ENCODE assay signal across 21 mouse cellular contexts in the genomic region with DNA sequence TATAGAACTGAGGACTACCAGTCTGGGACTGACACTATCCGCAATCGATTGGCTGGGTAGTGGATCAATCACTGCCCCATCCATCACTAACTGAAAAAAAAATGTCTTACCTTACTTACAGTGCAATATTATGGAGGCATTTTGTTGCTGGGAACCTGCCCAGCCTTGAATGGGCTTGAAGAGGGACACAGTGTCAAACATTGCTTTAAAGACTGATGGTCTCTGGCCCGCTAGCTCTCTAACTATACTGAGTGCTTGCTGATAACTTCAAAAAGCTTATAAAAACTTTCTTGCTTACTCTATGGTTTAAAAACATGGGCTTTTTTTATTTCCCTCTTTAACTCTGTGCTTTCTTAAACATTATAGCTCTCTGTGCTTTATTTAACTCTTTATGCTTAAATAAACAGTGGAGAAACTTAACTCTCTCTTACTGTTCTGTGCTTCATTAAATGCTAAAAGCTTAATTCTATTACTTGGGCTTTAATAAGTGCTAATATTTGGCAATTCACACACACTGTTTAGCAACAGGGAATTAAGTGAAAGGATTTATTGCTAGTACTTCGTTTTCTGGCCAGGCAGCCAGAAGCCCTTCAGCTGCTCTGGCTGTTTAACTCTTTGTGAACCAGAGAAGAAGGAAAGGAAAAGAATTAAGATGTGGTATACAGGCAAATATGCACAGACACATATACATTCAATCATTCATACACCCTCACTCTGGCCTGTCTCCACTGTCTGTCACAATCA. TPM values are rescaled to one million over a fixed set of nuclear protein-coding genes. Genes with fewer than 3 reads are reported as not detected.
"Had no signal": no experiment of that assay in that cellular context is flagged by ENCODE, and none has a peak within 500 bp of the region (broad histone marks: within the 10 kb centered on the region; RNA-seq: fewer than 3 reads in every experiment).

No protein-coding gene starts in this region.

- ATAC-seq: intestine, postnatal 0 days; liver, embryonic 12.5 days had no signal

- H3K27me3 ChIP-seq: kidney, embryonic 15.5 days; limb, embryonic 15.5 days; liver, embryonic 12.5 days; liver, embryonic 15.5 days; lung, embryonic 15.5 days had no signal

- H3K27ac ChIP-seq: kidney, embryonic 15.5 days; limb, embryonic 15.5 days; liver, embryonic 12.5 days; liver, embryonic 15.5 days; lung, embryonic 15.5 days; stomach, postnatal 0 days had no signal

- H3K4me1 ChIP-seq: kidney, embryonic 15.5 days; limb, embryonic 15.5 days; liver, embryonic 12.5 days; liver, embryonic 15.5 days had no signal

- DNase-seq: kidney, adult 2 months; kidney, postnatal 14 days; kidney, postnatal 4 days; left cerebral cortex, postnatal 4 days; midbrain, embryonic 14.5 days; right cerebral cortex, postnatal 14 days; right cerebral cortex, postnatal 4 days; thymus, adult 2 months; thymus, postnatal 14 days had no signal

- H3K9ac ChIP-seq: kidney, embryonic 15.5 days; limb, embryonic 15.5 days; liver, embryonic 12.5 days; liver, embryonic 15.5 days; lung, embryonic 15.5 days had no signal

- H3K4me2 ChIP-seq: kidney, embryonic 15.5 days; limb, embryonic 15.5 days; liver, embryonic 12.5 days; liver, embryonic 15.5 days; lung, embryonic 15.5 days; midbrain, embryonic 11.5 days had no signal

- H3K4me3 ChIP-seq: kidney, embryonic 15.5 days; limb, embryonic 15.5 days; liver, embryonic 12.5 days; liver, embryonic 15.5 days; lung, embryonic 15.5 days had no signal

- H3K36me3 ChIP-seq: kidney, embryonic 15.5 days; limb, embryonic 15.5 days; liver, embryonic 12.5 days; liver, embryonic 15.5 days; lung, embryonic 15.5 days had no signal

- H3K9me3 ChIP-seq: kidney, embryonic 15.5 days; limb, embryonic 15.5 days; liver, embryonic 12.5 days; liver, embryonic 15.5 days; lung, embryonic 15.5 days had no signal

RNA-seq across cellular contexts. Expression of gene Ccdc144b, which starts 44.8 kb away (rescaled TPM):
- polyA plus RNA-seq: intestine, embryonic 14.5 days; intestine, postnatal 0 days; kidney, embryonic 15.5 days; limb, embryonic 15.5 days; liver, embryonic 12.5 days; liver, embryonic 15.5 days; lung, embryonic 15.5 days; midbrain, embryonic 11.5 days; midbrain, embryonic 14.5 days; neural tube, embryonic 11.5 days; neural tube, embryonic 14.5 days; stomach, embryonic 14.5 days; stomach, postnatal 0 days had no signal
